7 mouse cellular contexts compared by ENCODE assay signal in the genomic region with DNA sequence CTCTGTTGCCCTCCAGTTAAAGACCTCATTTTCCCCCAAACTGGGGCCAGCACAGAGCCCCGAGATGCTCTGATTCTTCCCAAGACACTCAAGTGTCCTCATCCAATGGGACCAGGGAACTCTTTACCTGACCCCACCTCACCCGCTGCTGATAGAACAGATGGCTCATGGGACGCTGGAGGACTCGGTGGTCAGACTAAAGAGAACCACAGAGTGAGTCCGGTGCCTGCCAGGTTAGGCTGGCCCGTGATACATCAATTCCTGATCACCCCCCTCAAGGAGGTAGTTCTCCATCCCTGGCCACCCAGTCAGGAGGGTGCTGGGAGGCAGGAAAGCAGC. TPM values are rescaled to one million over a fixed set of nuclear protein-coding genes. Genes with fewer than 3 reads are reported as not detected.
A peak's percentile ranks its signal among the peaks of the same experiment; 100 is the strongest.
DNase-seq lines count a peak whose midpoint lies in the region; ATAC-seq and TF ChIP-seq lines count a peak whose summit lies in the region.

No protein-coding gene starts in this region.

- H3K27me3 ChIP-seq in liver, embryonic 11.5 days (replicated peaks; ENCODE audit: control insufficient read depth, insufficient read depth, low read length) = peaks cover 20% of the 10 kb centered on the region
- no peaks in the 10 kb centered on the region for H3K27me3 ChIP-seq in embryonic facial prominence, embryonic 14.5 days (replicated peaks; ENCODE audit: control insufficient read depth, insufficient read depth, low read length)
- H3K27me3 ChIP-seq in limb, embryonic 12.5 days = no peaks in the 10 kb centered on the region
- H3K27me3 ChIP-seq in small intestine, adult 2 months (ENCODE audit: control insufficient read depth, insufficient read depth, low read length) = peaks cover 12% of the 10 kb centered on the region

- no peaks in the 10 kb centered on the region for H3K9me3 ChIP-seq in liver, embryonic 11.5 days (ENCODE audit: control insufficient read depth, low read length)
- no peaks in the 10 kb centered on the region for H3K9me3 ChIP-seq in embryonic facial prominence, embryonic 14.5 days (ENCODE audit: control insufficient read depth, low read length)
- H3K9me3 ChIP-seq in limb, embryonic 12.5 days = no peaks in the 10 kb centered on the region

- peak overlapping the region; percentile 72 for H3K4me3 ChIP-seq in liver, embryonic 11.5 days (ENCODE audit: low read depth, low read length)
- peak overlapping the region; percentile 75 for H3K4me3 ChIP-seq in embryonic facial prominence, embryonic 14.5 days (ENCODE audit: low read depth, low read length)
- H3K4me3 ChIP-seq in limb, embryonic 12.5 days (replicated peaks) = peak overlapping the region; percentile 92
- peak overlapping the region; percentile 61 for H3K4me3 ChIP-seq in small intestine, adult 2 months (ENCODE audit: low read depth, low read length)

- TF ChIP-seq POLR2A in small intestine, adult 2 months (IDR thresholded peaks at IDR 0.05; ENCODE audit: low read depth, low read length) = no peak

- ATAC-seq in liver, embryonic 11.5 days (replicated peaks; ENCODE audit: low FRiP score) = no peak
- ATAC-seq in embryonic facial prominence, embryonic 14.5 days (ENCODE audit: low read depth) = 0 out of 2 replicates have a peak, but pooled peaks have one; percentile 4
- no peak for ATAC-seq in limb, embryonic 12.5 days (ENCODE audit: insufficient number of reproducible peaks, insufficient read depth, low FRiP score, low TSS enrichment, low read depth)
- no peak for ATAC-seq in erythroblast, adult 5-6 weeks (replicated peaks; ENCODE audit: low FRiP score, poor library complexity, severe bottlenecking)

- intact Hi-C loops in left cerebral cortex, postnatal 14 days (cut with DNase I) = no loop called here

- no peak for TF ChIP-seq CTCF in small intestine, adult 2 months (IDR thresholded peaks at IDR 0.05; ENCODE audit: extremely low read depth, insufficient read length, insufficient replicate concordance, low read depth, low read length)

- no peaks in the 10 kb centered on the region for H3K36me3 ChIP-seq in liver, embryonic 11.5 days (ENCODE audit: control insufficient read depth, insufficient read depth, low read length)
- H3K36me3 ChIP-seq in embryonic facial prominence, embryonic 14.5 days (ENCODE audit: control insufficient read depth, insufficient read depth, low read length) = no peaks in the 10 kb centered on the region
- H3K36me3 ChIP-seq in limb, embryonic 12.5 days = no peaks in the 10 kb centered on the region
- H3K36me3 ChIP-seq in small intestine, adult 2 months (ENCODE audit: control insufficient read depth, insufficient read depth, low read length) = no peaks in the 10 kb centered on the region

- no peak for DNase-seq in liver, embryonic 11.5 days (ENCODE audit: low spot score)
- DNase-seq in liver = no peak
- DNase-seq in embryonic facial prominence, embryonic 14.5 days (ENCODE audit: low spot score) = no peak
- no peak for DNase-seq in left cerebral cortex, postnatal 14 days (ENCODE audit: low spot score in 2 of 2)

- no peak overlapping the region for H3K27ac ChIP-seq in liver, embryonic 11.5 days (ENCODE audit: low read depth, low read length)
- H3K27ac ChIP-seq in embryonic facial prominence, embryonic 14.5 days (replicated peaks; ENCODE audit: low read depth, low read length) = no peak overlapping the region
- no peak overlapping the region for H3K27ac ChIP-seq in limb, embryonic 12.5 days
- no peak overlapping the region for H3K27ac ChIP-seq in small intestine, adult 2 months (ENCODE audit: insufficient read depth, low read depth, low read length)

- H3K9ac ChIP-seq in liver, embryonic 11.5 days (ENCODE audit: low read depth, low read length) = no peak overlapping the region
- peak overlapping the region; percentile 79 for H3K9ac ChIP-seq in embryonic facial prominence, embryonic 14.5 days (ENCODE audit: low read depth, low read length)
- H3K9ac ChIP-seq in limb, embryonic 12.5 days (replicated peaks) = peak overlapping the region; percentile 91

- 8% methylated on average over 6 of the region's 6 CpGs for WGBS in liver, embryonic 11.5 days
- WGBS in embryonic facial prominence, embryonic 14.5 days = 3% methylated on average over 6 of the region's 6 CpGs
- under 1% methylated on average over 6 of the region's 6 CpGs for whole genome bisulfite sequencing in limb, embryonic 12.5 days
- WGBS in small intestine, adult 2 months = 7% methylated on average over 6 of the region's 6 CpGs

- peak overlapping the region; percentile 95 for H3K4me2 ChIP-seq in liver, embryonic 11.5 days
- peak overlapping the region; percentile 98 for H3K4me2 ChIP-seq in embryonic facial prominence, embryonic 14.5 days (ENCODE audit: low read depth, low read length)
- peak overlapping the region; percentile 89 for H3K4me2 ChIP-seq in limb, embryonic 12.5 days

- peaks cover 13% of the 10 kb centered on the region for H3K4me1 ChIP-seq in liver, embryonic 11.5 days (replicated peaks; ENCODE audit: control insufficient read depth, insufficient read depth, low read length)
- peaks cover 13% of the 10 kb centered on the region; the same call in 1 of the 2 replicates for H3K4me1 ChIP-seq in embryonic facial prominence, embryonic 14.5 days (ENCODE audit: control insufficient read depth, insufficient read depth, low read length)
- H3K4me1 ChIP-seq in limb, embryonic 12.5 days (replicated peaks) = peaks cover 42% of the 10 kb centered on the region
- peaks cover 13% of the 10 kb centered on the region for H3K4me1 ChIP-seq in small intestine, adult 2 months (ENCODE audit: control insufficient read depth, insufficient read depth, insufficient read length, low read length)

RNA-seq across cellular contexts. Expression of a gene that starts 1.0 kb away (rescaled TPM):
- polyA plus RNA-seq in liver, embryonic 11.5 days (2014; fragmentation: Nextera tagmentation; extraction: Ambion mirVana) = 1.3 and 1.8 TPM in 2 replicates
- 3.6 and 4.7 TPM in 2 replicates for polyA plus RNA-seq in embryonic facial prominence, embryonic 14.5 days (2014; fragmentation: Nextera tagmentation; extraction: Ambion mirVana)
- 4.0 and 5.2 TPM in 2 replicates for polyA plus RNA-seq in limb, embryonic 12.5 days (2016; fragmentation: Nextera tagmentation; extraction: Ambion mirVana)
- polyA plus RNA-seq in small intestine, adult 2 months (2012; rRNA removed) = 3.3 and 8.2 TPM in 2 replicates
- total RNA-seq in erythroblast, adult 5-6 weeks (2015; ENCODE audit: low replicate concordance) = not detected in 2 replicates
- total RNA-seq in erythroblast, adult 5-6 weeks (2017; ENCODE audit: low replicate concordance) = not detected in 2 replicates
- 10 to 100 TPM; 32.9 to 38.5 TPM for total RNA-seq in left cerebral cortex, postnatal 14 days (2021)
